9 mouse cellular contexts compared by ENCODE assay signal in the genomic region with DNA sequence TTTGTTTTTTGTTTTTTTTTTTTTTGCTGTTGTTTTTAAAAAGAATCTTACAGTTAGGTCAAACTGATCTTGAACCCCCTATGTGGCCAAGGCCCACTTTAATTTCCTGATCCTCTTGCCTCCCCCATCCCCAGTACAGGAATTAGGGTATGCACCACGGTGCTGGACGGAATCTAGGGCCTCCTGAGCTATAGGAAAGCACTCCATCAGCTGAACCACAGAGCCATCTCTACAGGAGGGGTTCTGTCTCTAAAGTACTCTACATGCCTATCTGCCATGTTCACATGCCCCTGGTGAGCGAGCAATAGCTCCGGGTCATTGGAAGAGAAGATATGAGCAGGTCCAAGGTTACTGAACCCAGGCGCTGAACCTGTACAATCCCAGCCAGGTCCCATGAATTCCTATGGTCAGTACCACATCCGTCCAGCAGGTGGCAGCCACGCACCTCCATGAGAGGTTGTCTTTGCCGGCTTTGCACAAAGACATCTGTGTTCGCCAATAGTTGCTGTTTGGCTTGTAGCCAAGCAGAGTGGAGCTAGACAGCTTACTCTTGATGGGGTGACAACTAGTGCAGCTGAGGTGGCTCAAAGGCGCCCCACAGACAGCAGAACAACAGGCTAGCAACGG.
DNase-seq lines count a peak whose midpoint lies in the region; ATAC-seq and TF ChIP-seq lines count a peak whose summit lies in the region.
"Had no signal": no experiment of that assay in that cellular context is flagged by ENCODE, and none has a peak within 500 bp of the region (broad histone marks: within the 10 kb centered on the region; RNA-seq: fewer than 3 reads in every experiment).

No protein-coding gene starts in this region.

- peak; percentile 41 for ATAC-seq in heart, embryonic 16.5 days (replicated peaks; ENCODE audit: extremely low read depth, insufficient read depth, low FRiP score)
- ATAC-seq in liver, embryonic 16.5 days (ENCODE audit: low read depth): 0 out of 2 replicates have a peak, but pooled peaks have one; percentile 13
- peak; percentile 84 for ATAC-seq in neural tube, embryonic 15.5 days (ENCODE audit: low FRiP score)

- TF ChIP-seq POLR2A in CH12.LX (IDR thresholded peaks at IDR 0.05; ENCODE audit: low read depth, low read length): no peak

- TF ChIP-seq EP300 in CH12.LX (IDR thresholded peaks at IDR 0.05; ENCODE audit: low read length): no peak

- H3K36me3 ChIP-seq in CH12.LX (replicated peaks in 1 of 2; ENCODE audit: control insufficient read depth in 1 of 2, insufficient read depth in 1 of 2, low read length in 1 of 2): no peaks in the 10 kb centered on the region
- H3K36me3 ChIP-seq in forebrain, embryonic 10.5 days (replicated peaks): no peaks in the 10 kb centered on the region; the same call in 1 of the 2 replicates
- no peaks in the 10 kb centered on the region for H3K36me3 ChIP-seq in heart, embryonic 16.5 days (ENCODE audit: control insufficient read depth, insufficient read depth)
- H3K36me3 ChIP-seq in liver, embryonic 16.5 days (ENCODE audit: control insufficient read depth, insufficient read depth): no peaks in the 10 kb centered on the region
- no peaks in the 10 kb centered on the region for H3K36me3 ChIP-seq in neural tube, embryonic 15.5 days

- TF ChIP-seq RAD21 in CH12.LX (IDR thresholded peaks at IDR 0.05; ENCODE audit: low read depth, low read length): peak; percentile 92

- in situ Hi-C loops in CH12.LX (cut with MboI; ENCODE audit: low pct_ligation_motif_present, low pct_unique_long_range_greater_than_20kb, low sequenced_read_pairs): loop anchor here (5.0 kb wide), 1 partner anchor 92 kb away; the partner anchor contains the start of gene Col26a1

- no peak overlapping the region for H3K4me3 ChIP-seq in CH12.LX (replicated peaks in 1 of 3; ENCODE audit: low read depth in 2 of 3, low read length in 2 of 3, poor library complexity in 1 of 3)
- H3K4me3 ChIP-seq in forebrain, embryonic 10.5 days: no peak overlapping the region
- H3K4me3 ChIP-seq in heart, embryonic 16.5 days (ENCODE audit: low read length): no peak overlapping the region
- no peak overlapping the region for H3K4me3 ChIP-seq in liver, embryonic 16.5 days (ENCODE audit: low read depth, low read length)
- no peak overlapping the region for H3K4me3 ChIP-seq in neural tube, embryonic 15.5 days (replicated peaks)
- H3K4me3 ChIP-seq: megakaryocyte, embryonic 14.5 days had no signal

- no peak overlapping the region for H3K27ac ChIP-seq in CH12.LX (ENCODE audit: insufficient read depth, low read depth)
- peak overlapping the region; percentile 32 for H3K27ac ChIP-seq in forebrain, embryonic 10.5 days
- H3K27ac ChIP-seq in heart, embryonic 16.5 days (ENCODE audit: low read length): no peak overlapping the region
- H3K27ac ChIP-seq in liver, embryonic 16.5 days (ENCODE audit: low read length): no peak overlapping the region
- H3K27ac ChIP-seq in neural tube, embryonic 15.5 days (replicated peaks): no peak overlapping the region

- no peaks in the 10 kb centered on the region for H3K79me2 ChIP-seq in CH12.LX (replicated peaks; ENCODE audit: control insufficient read depth, extremely low read depth, insufficient read depth, poor library complexity, severe bottlenecking)

- peaks cover 57% of the 10 kb centered on the region for H3K27me3 ChIP-seq in CH12.LX (replicated peaks)
- H3K27me3 ChIP-seq in forebrain, embryonic 10.5 days (ENCODE audit: poor library complexity, severe bottlenecking): no peaks in the 10 kb centered on the region
- H3K27me3 ChIP-seq in heart, embryonic 16.5 days (ENCODE audit: control insufficient read depth, insufficient read depth, low read length): no peaks in the 10 kb centered on the region
- no peaks in the 10 kb centered on the region for H3K27me3 ChIP-seq in liver, embryonic 16.5 days (ENCODE audit: control insufficient read depth, insufficient read depth, low read depth, low read length)
- no peaks in the 10 kb centered on the region for H3K27me3 ChIP-seq in neural tube, embryonic 15.5 days (replicated peaks)

- no peak overlapping the region for H3K9ac ChIP-seq in CH12.LX (ENCODE audit: insufficient read depth, low read depth)
- no peak overlapping the region for H3K9ac ChIP-seq in heart, embryonic 16.5 days (ENCODE audit: low read length)
- no peak overlapping the region for H3K9ac ChIP-seq in liver, embryonic 16.5 days (ENCODE audit: low read depth, low read length)
- H3K9ac ChIP-seq in neural tube, embryonic 15.5 days (replicated peaks): no peak overlapping the region

- peaks cover 4% of the 10 kb centered on the region for H3K9me3 ChIP-seq in CH12.LX (replicated peaks; ENCODE audit: low read length)
- H3K9me3 ChIP-seq in forebrain, embryonic 10.5 days: no peaks in the 10 kb centered on the region
- no peaks in the 10 kb centered on the region for H3K9me3 ChIP-seq in heart, embryonic 16.5 days (replicated peaks; ENCODE audit: control insufficient read depth, low read length)
- H3K9me3 ChIP-seq in liver, embryonic 16.5 days (replicated peaks; ENCODE audit: control insufficient read depth, low read length): no peaks in the 10 kb centered on the region
- no peaks in the 10 kb centered on the region for H3K9me3 ChIP-seq in neural tube, embryonic 15.5 days (replicated peaks)

- dilution Hi-C loops in CH12.LX (cut with MboI; ENCODE audit: extremely low pct_ligation_motif_present, extremely low pct_unique_long_range_greater_than_20kb, low sequenced_read_pairs): no loop called here

- no peak overlapping the region for H3K4me2 ChIP-seq in CH12.LX (ENCODE audit: insufficient read depth, low read depth, poor library complexity, severe bottlenecking)
- no peak overlapping the region for H3K4me2 ChIP-seq in heart, embryonic 16.5 days (ENCODE audit: low read depth, low read length)
- no peak overlapping the region for H3K4me2 ChIP-seq in liver, embryonic 16.5 days (ENCODE audit: low read depth, low read length)
- H3K4me2 ChIP-seq in neural tube, embryonic 15.5 days: peak overlapping the region; percentile 20; the same call in 1 of the 2 replicates

- DNase-seq in CH12.LX (ENCODE audit: extremely low read depth): peak; percentile 73
- DNase-seq in c-Kit-negative CD71-positive TER-119-positive erythroid progenitor cells, embryonic 14.5 days (ENCODE audit: low read depth, low spot score): peak; percentile 40
- peak; percentile 91 for DNase-seq in forebrain, embryonic 10.5 days (ENCODE audit: extremely low spot score, low spot score)
- DNase-seq in kidney, postnatal 25 days: peak; percentile 84 to 93
- DNase-seq in testis, postnatal 10 days (ENCODE audit: low spot score): peak; percentile 95

- peaks cover 2 to 4% of the 10 kb centered on the region in 2 experiments; a peak in 3 of 4 replicates for H3K4me1 ChIP-seq in CH12.LX (ENCODE audit: control insufficient read depth in 1 of 2, insufficient read depth in 2 of 2)
- H3K4me1 ChIP-seq in forebrain, embryonic 10.5 days: peaks cover 5% of the 10 kb centered on the region
- no peaks in the 10 kb centered on the region for H3K4me1 ChIP-seq in heart, embryonic 16.5 days (ENCODE audit: control insufficient read depth, insufficient read depth, low read length)
- no peaks in the 10 kb centered on the region for H3K4me1 ChIP-seq in liver, embryonic 16.5 days (ENCODE audit: control insufficient read depth, low read depth, low read length)
- H3K4me1 ChIP-seq in neural tube, embryonic 15.5 days: peaks cover 3% of the 10 kb centered on the region

- 17% methylated on average over 11 of the region's 11 CpGs for WGBS in forebrain, embryonic 10.5 days
- WGBS in heart, embryonic 16.5 days: 15% methylated on average over 11 of the region's 11 CpGs
- 13% methylated on average over 11 of the region's 11 CpGs for WGBS in liver, embryonic 16.5 days (ENCODE audit: insufficient replicate concordance)
- 14% methylated on average over 11 of the region's 11 CpGs for WGBS in neural tube, embryonic 15.5 days

- TF ChIP-seq CTCF in CH12.LX (conservative IDR thresholded peaks at IDR 0.05 in 1 of 2, IDR thresholded peaks at IDR 0.05 in 1 of 2; ENCODE audit: low read depth in 2 of 2, low read length in 2 of 2): peak; percentile 73 to 96

TF ChIP-seq in CH12.LX, 34 proteins besides CTCF, POLR2A, EP300 and RAD21:
- TF ChIP-seq JUND (conservative IDR thresholded peaks at IDR 0.05; ENCODE audit: low read depth, low read length): no peak
- TF ChIP-seq ZC3H11A (IDR thresholded peaks at IDR 0.05; ENCODE audit: low read depth, low read length): peak; percentile 26; the same call in 1 of the 2 replicates
- peak; percentile 75 for TF ChIP-seq SMC3 (IDR thresholded peaks at IDR 0.05; ENCODE audit: low read depth, low read length)
- TF ChIP-seq MAZ (IDR thresholded peaks at IDR 0.05; ENCODE audit: low read depth, low read length): no peak
- no peak for TF ChIP-seq GABPA (IDR thresholded peaks at IDR 0.05; ENCODE audit: insufficient replicate concordance, low read depth, low read length)
- TF ChIP-seq ETS1 (conservative IDR thresholded peaks at IDR 0.05; ENCODE audit: low read depth, low read length): no peak
- no peak for TF ChIP-seq POLR2AphosphoS2 (IDR thresholded peaks at IDR 0.05; ENCODE audit: low read depth, low read length)
- TF ChIP-seq TBP (conservative IDR thresholded peaks at IDR 0.05; ENCODE audit: low read depth, low read length): no peak
- TF ChIP-seq IRF4 (IDR thresholded peaks at IDR 0.05; ENCODE audit: low read depth, low read length): no peak
- no peak for TF ChIP-seq NELFE (IDR thresholded peaks at IDR 0.05; ENCODE audit: low read depth, low read length)
- no peak for TF ChIP-seq MAFK (IDR thresholded peaks at IDR 0.05; ENCODE audit: insufficient replicate concordance, low read length)
- TF ChIP-seq ZNF384 (IDR thresholded peaks at IDR 0.05; ENCODE audit: low read depth, low read length): no peak
- no peak for TF ChIP-seq CHD2 (IDR thresholded peaks at IDR 0.05; ENCODE audit: low read length)
- no peak for TF ChIP-seq MXI1 (IDR thresholded peaks at IDR 0.05; ENCODE audit: low read depth, low read length)
- TF ChIP-seq TCF12 (IDR thresholded peaks at IDR 0.05; ENCODE audit: low read depth, low read length): peak; percentile 35; the same call in 1 of the 2 replicates
- no peak for TF ChIP-seq PAX5 (IDR thresholded peaks at IDR 0.05; ENCODE audit: low read length)
- no peak for TF ChIP-seq E2F4 (IDR thresholded peaks at IDR 0.05; ENCODE audit: insufficient replicate concordance, low read depth, low read length)

Comparison
In these comparisons a context has a peak if more than half of its experiments do, and no peak if none do; other contexts are left out.
1. DNase-seq: peak in every context shown above with its lines; median percentile 95 in testis, postnatal 10 days; 91 in forebrain, embryonic 10.5 days; 88 in kidney, postnatal 25 days; 73 in CH12.LX; 40 in c-Kit-negative CD71-positive TER-119-positive erythroid progenitor cells, embryonic 14.5 days.
2. ATAC-seq: peak in every context shown above with its lines; median percentile 84 in neural tube, embryonic 15.5 days; 41 in heart, embryonic 16.5 days; 13 in liver, embryonic 16.5 days.